Mouse (Mus musculus) ovary, postnatal 36 days (tissue): ENCODE measurements around the gene 1700001J03Rik.
"Not testable (repeated sequence)": the region's sequence is repeated elsewhere in the genome, so short reads cannot be mapped to it uniquely, and the experiment has no call there.

Experiments used
- DNase-seq: peaks from one replicate; pipeline ENCODE4 v3.0.0; 2022; ENCODE audit warnings: low spot score, mixed read lengths

1700001J03Rik gene

DNA sequence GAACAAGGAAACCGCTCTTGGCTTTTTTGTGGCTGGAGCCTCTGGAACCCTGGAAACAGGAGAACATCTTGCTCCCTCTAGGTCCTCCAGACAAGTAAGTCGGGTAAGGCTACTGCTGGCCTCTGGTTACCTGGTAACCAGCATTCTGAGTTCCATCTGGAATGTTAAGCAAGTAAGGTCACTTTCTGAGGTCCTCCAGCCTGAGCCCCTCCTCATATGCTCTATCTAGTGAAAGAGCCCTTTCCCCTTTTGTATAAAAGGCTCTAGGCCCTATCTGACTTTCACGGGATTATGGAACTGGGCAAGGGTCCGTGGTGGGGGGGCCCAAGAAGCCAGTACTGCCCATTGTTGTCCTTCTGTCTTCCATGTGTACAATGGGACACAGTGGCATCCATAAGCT lies at the start of gene 1700001J03Rik:
Gene 1700001J03Rik (minus strand): TSS at position 101 of the 400 bp plus-strand sequence.
- DNase-seq = not testable (repeated sequence)

DNA sequence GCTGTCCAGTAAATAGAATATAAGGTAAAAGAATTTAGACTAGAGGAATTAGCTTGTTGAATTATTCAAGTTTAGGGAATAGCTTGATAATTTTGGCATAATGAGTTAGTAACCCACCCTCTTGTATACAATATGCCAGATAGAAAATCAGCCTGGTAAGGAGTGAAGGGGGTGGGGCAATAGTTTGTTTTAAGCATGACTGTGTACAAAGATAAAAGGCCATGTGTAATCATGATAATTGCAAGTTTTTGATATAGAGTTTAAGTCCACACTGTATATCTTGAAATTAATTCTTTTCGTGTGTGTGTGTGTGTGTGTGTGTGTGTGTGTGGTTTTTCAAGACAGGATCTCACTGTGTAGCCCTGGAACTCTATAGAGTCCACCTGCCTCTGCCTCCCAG lies 49.2 kb upstream of the 1700001J03Rik start:
- no peak for DNase-seq

DNA sequence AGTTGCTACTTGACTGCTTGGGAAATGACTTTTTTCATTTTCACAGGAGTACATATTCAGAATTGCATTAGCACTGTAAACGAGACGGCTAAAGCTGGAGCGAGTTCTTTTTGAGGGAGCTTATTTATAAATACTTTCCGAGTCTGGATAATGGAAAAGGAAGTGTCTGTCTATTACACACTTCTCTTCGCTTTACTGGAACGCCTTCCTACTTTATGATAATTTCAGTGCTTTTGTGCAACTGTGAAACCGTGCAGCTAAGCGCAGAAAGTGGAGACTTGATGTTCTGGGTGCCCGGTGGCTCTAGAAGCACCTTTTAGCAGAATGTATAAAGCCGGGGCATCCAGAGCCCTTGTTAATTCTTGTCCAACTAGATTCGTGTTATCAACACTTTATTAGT lies 47.7 kb upstream of the 1700001J03Rik start:
- DNase-seq = no peak

DNA sequence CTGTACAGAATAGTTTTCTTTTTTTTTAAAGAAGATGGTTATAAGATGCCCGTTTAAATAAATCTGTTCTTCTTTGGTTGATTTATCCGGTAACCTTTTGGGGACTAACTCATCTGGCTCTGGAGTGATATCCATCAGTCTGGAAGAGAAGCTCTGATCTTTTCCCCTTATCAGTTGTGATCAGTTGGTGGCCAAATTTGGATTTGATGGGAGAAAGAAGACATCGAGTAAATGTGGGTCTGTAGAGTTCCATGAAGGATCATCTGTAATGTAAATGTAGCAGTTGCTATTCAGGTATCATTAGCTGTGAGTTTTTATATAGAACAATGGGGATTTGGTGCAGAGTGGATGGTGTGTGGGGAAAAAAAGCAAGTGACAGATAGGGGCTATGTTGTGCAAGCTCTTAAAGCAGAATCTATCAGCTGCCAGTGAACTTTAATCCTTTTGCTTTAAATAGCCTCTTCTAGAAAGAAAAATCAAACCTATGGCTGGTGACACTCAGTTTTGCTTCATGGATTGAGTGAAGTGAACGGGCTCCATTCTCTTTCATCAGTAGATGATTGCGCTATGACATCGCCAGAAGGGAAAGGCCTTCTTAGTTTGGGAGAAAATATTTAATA lies 47.1 kb upstream of the 1700001J03Rik start:
- DNase-seq = no peak

DNA sequence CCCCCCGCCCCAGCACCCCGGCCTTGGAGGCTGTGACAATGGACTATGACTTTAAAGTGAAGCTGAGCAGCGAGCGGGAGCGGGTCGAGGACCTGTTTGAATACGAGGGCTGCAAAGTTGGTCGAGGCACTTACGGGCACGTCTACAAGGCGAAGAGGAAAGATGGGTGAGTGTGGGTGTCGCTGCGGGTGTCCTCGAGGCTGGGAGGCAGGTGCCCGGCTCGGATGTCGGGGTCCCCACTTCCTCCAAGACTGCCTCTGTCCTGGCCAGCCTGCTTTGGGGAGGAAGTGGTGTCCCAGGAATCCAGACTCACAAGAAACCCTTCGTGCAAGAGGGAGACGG lies 46.5 kb upstream of the 1700001J03Rik start:
- DNase-seq = no peak

DNA sequence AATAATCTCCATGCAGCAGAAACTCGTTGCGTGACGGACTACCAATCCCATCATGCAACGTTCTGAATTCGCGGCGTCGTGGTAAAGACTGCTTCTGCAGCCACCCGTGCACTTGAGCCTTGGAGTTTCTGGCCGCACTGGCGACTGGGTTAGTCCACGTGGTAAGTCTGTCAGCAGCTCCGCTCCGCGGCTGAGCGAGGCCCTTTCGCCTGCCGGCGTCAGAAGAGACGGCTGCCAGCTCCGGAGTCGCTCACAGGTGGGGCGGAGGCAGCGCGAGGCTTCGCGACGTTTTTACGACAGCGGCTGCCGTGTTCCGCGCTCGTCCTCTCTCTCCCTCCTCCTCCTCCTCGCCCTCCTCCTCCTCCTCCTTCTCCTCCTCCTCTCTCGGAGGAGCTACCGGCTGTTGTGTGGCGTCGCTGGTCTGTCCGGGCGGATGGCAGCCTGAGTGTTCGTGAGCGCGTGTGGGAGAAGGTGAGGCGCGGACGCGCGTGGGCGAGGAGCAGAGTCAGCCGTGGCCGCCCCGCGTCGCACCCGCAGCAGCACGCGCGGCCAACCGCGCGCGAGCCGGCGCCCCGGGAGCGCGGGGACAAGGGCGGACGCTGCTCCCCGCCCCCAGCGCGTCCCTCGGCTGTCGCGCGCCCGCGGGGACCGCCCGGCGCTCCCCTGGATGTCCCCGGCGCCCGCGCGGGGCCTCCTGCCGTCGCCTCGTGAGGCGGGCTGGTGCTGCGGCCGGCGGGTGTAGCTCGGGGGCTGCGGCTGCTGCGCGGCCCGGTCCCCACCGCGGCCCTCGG lies 46.0 kb upstream of the 1700001J03Rik start, which contains the start of gene Cdk8:
Gene Cdk8 (plus strand): TSS at position 367 of the 791 bp plus-strand sequence.
- DNase-seq = peak; percentile 90

DNA sequence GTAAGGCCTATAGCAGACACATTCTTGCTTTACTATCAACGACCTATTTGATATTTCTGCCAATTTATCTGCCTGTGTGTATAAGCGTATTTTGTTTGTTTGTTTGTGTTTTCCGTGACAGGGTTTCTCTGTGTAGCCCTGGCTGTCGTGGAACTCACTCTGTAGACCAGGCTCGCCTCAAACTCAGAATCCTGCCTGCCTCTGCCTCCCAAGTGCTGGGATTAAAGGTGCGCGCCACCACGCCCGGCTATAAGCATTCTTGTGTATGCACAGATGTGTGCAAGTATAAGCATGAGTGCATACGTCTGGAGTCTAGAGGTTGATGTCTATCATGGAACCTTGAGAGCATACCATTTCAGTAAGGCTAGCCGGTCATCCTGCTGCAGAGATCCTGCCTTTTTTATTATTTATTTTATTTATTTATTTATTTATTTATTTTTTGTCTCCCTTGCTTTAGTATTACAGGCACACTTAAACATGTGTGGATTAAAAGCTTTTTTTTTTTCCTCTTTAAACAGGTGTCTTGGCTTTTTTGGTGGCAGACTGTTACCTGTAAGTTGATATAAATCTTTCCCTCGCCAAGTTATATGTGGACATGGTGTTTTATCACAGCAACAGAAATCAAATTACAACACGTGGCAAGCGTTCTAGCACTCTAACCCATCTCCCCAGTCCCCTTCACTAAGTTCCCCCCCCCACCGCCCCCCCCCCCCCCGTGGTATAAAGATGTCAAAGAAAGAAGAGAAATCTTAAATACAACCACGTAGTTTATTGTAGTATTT lies 45.0 kb upstream of the 1700001J03Rik start:
- DNase-seq = no peak

DNA sequence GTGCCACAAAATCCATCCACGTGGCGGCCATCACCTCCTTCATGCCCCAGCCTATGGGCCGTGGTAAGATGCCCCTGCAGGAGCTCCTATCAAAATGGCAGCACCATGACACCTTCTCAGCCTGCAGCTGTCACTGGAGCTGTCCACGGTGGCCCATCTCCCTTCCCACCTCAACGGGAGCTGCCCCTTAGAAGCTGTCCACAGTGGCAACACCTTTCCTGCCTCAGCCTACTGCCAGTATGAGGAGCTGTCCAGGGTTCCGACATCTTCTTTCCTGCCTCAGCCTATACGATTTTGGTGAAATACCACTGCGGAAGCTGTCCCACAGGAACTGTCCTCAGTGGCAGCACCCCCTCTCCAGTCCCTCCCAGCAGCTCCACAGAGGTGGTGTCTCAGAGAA lies 42.4 kb upstream of the 1700001J03Rik start:
- no peak for DNase-seq

DNA sequence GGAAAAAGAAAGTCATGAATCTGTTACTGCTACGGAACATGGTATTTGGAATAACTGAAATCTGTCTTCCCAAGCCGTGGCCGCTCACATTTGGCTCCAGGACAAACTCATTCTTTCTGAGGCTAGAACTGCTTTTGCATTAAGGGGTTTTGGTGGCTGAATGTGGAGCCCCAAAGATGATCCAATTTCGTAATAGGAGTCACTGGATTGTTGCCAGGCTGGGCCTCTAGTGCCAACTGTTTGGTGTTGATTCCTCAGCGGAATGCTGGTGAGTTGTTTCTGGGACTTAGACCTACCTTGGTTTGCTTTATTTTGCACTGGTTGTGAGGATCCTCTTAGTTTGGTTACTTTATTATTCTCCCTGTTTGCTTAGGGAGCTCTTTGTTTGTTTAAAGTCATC lies 38.7 kb upstream of the 1700001J03Rik start:
- DNase-seq = no peak

DNA sequence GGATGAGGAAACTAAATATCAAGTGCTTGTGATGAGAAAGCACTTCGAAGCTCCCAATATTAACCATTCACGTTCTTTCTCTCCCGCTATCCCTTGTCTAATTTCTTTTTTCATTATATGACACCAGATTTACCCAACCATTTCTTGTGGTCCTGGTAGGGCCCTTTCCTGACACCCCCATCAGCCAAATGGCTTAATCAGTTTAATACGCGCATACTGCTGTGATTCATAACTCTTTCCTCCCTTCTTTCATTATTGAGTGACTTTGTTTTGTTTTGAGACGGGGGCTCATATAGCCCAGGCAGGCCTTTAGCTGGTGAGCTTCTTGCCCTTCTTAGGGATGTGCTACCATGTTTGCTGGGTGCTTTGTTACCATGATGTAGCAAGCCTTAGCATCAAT lies 36.6 kb upstream of the 1700001J03Rik start:
- no peak for DNase-seq

DNA sequence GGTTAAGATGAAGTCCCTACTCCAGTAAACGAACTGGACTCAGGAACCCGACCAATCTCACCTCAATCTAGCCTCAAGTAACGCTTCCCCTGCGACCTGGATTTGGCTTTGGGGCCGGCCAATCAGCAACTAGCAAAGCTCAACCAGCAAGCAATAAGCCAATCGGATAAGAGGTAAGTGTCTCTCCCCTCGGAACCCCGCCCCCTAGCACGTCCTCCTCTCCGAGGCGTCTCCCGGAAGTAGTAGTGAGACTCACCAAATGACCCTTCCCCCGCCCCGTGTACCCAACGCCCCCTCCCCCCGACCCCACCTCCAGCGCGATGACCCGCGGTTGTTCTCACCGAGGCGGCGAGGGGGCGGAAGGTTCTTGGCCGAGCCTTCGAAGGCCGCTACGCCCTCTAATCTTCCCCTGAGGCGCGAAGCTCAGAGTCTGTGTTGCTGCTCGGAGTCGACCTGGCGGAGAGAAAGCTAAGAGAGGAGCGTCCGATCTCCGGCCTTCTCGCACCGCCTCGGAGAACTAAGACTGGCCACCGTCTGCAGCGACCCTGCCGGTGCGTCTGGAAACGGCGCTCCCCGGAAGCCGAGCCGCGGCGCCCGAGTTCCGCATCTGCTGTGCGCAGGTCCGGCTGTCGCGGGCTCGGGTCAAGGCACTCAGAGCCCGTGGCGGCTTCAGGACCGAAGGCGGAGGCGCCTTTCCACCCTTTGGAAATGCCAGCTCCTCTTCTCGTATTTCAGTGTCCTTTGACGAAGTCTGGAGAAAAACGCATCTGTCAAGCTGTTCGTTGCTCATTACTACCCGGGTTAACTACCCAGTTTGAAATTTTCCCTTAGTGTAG lies 36.0 kb upstream of the 1700001J03Rik start, which contains the start of gene Rnf6:
Gene Rnf6 (minus strand): TSS at position 677 of the 836 bp plus-strand sequence.
- DNase-seq = peak; percentile 91

DNA sequence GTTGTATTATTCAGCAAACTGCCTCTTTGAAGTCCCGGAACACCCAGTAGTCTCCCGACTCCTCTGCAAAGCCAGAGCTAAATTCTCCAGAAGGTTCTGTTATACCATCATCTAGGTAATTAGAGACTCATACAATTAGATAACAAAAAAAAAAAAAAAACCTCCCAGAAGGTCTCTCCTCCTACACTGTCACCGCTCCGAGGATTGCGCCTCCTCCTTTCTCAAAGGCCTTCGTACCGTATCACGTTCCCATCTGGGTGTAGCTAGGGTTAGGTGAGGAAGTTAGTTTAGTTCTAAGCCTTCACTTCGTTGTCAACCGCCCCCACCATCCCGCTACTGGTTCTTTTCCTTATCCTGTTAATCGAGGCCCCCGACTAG lies 35.4 kb upstream of the 1700001J03Rik start:
- DNase-seq = no peak

DNA sequence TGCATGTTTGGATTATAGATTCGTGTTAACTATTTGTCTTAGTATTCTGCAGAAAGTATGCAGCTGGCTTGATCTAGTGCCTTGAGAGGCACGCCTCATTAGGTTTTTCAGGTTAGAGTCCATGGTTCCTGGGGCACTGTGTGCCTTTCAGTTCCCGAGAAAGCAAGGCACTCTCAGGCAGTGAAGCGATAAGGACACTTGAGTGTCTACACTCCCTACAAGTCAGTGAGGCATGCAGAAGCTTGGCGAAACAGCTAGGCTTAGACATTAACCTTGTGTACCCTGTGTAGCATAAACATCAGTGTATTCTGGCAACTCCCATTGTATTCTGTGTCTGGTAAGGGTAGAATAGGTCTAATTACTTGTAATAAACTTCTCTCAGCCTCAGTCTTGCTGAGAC lies 20.4 kb upstream of the 1700001J03Rik start:
- no peak for DNase-seq

DNA sequence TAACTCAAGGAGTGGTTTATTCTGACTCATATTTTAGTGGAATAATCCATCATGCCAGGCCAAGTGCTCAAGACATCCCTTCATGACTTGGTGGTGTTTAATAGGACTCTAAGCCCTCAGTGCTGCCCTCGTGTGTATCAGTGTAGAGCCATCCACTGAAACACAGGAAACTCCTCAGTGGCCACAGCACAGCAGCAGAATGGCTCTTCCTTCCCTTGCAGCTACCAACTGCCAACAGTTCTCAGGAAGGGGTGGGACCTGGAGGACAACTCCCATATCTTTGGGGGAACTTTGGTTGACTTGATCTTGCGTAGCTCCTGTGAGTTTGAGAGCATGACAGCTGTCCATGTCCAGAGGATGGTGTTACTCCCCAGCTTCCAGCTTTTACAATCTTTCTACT lies 18.8 kb upstream of the 1700001J03Rik start:
- DNase-seq = no peak

DNA sequence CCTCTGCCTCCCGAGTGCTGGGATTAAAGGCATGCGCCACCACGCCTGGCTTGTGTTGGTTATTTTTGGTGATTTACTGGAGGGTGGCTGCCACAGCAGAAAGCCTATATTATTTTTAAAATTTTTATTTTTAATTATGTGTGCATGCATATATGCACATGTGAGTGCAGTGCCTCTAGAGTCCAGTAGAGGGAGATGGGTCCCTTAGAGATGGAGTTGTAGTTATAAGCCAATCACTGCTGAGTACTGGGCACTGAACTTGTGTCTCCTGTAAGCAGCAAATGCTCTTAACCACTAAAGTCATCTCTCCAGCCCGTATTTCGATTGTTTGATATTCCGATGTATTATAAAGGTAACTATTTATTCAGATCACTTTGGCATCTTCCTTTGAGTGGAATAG lies 15.5 kb upstream of the 1700001J03Rik start:
- DNase-seq = no peak

DNA sequence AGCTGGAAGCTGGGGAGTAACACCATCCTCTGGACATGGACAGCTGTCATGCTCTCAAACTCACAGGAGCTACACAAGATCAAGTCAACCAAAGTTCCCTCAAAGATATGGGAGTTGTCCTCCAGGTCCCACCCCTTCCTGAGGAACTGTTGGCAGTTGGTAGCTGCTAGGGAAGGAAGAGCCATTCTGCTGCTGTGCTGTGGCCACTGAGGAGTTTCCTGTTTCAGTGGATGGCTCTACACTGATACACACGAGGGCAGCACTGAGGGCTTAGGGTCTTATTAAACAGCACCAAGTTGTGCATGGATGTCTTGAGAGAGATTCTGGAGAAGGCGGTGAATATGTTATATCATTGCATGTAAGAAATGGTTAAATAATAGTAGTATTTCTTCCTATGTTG lies 14.4 kb upstream of the 1700001J03Rik start:
- no peak for DNase-seq

DNA sequence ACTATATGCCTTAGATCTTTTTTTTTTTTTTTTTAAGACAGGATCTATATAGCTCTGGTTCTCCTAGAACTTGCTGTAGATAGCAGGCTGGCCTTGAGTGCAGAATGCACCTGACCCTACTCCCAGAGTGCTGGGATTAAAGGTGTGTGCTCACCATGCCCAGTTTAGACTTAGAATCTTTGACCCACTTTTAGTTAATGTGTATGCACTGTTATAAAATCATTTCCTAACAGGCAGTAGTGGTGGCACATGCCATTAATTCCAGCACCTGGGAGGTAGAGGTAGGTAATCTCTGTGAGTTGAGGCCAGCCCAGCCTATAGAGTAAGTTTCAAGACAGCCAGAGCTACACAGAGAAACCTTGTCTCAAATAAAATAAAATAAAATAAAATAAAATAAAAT lies 14.0 kb upstream of the 1700001J03Rik start:
- DNase-seq = no peak

DNA sequence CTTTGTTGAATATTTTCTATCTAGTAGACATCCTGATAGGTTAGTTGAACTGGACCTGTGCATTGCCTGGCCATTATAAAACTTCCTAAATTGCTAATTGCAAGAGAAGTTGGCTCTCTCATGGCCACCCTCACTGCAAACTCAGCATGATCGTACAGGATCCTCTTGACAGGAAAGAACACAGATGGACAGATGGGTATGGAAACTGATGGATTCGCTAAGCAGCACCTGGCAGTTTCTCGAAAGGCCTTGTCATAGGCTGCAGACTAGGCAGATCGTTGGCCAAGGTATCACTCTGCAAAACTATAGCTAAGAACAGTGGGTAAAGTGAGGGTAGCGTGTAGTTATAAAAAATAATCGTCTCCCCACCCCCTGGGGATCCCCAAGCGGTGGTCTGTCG lies 8.3 kb upstream of the 1700001J03Rik start:
- no peak for DNase-seq

DNA sequence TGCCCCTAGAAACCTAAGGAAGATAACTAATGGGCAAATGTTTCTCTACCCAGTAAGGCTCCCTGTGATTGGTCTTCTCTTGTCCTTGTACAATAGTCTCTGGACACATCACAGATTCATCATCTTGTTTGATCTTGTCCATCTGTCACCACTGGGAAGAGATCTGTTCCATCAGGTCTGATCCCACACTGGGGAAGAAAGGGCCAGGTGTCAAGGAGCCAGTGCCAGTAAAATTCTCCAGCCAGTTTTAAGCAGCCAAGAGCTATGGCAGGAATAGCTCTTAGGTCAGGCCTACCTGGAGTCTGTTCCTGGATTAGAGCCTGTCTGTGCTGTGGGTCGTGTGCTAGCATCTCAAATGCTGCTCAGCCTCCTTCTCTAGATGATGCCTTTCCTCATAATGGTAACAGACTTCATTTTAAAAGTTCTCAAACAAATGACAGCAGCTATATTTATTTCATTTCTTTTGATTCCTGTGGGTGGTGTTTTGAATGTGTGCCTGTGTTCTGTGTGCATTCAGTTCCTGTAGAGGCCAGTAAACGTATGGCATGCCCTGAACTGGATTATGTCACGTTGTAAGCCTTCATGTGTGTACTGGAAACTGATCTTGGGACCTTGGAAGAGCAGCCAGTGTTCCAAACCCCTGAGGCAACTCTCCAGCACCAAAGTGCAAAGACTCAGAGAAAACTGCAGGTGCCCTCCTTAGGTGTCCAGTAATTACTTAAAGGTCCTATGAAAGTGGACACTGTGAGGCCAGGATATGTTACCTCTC lies 5.6 kb upstream of the 1700001J03Rik start:
- DNase-seq = no peak

DNA sequence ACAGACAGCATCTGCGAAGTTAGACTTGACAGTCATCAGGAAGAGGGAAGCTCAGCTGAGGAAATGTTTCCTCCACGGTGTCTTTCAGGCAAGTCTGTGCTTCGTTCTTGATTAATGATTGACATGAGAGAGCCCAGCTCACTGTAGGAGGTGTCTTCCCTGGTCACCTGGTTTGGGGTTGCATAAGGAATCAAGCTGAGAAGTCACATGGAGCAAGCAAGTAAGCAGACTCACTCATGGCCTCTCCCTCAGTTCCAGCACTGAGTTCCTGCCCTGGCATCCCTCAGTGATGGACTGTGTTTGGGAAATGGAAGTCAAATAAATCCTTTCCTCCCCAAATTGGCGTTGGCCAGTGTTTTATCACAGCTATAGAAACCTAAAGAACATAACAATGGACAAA lies 5.0 kb upstream of the 1700001J03Rik start:
- DNase-seq = no peak

DNA sequence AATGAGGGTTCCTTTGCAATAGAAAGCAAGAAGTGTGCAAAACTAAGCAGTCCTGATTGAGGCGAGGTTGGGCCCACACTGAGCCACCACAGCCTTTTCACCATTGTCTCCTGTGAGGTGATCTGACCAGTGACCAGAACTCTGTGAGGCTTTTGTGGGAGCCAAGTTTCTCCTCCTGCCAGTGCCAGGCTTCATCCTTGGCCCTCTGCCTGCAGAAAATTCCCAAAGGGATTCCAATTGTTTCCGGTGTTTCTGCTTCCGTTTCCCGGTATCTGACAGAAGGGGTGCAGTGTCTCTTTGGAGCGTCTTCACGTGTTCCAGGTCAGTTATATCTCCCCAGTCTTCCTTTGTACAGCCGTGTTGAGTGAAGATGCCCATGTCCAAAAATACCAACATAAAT lies 3.6 kb upstream of the 1700001J03Rik start:
- DNase-seq = no peak
